9 mouse cellular contexts compared by ENCODE assay signal in the genomic region with DNA sequence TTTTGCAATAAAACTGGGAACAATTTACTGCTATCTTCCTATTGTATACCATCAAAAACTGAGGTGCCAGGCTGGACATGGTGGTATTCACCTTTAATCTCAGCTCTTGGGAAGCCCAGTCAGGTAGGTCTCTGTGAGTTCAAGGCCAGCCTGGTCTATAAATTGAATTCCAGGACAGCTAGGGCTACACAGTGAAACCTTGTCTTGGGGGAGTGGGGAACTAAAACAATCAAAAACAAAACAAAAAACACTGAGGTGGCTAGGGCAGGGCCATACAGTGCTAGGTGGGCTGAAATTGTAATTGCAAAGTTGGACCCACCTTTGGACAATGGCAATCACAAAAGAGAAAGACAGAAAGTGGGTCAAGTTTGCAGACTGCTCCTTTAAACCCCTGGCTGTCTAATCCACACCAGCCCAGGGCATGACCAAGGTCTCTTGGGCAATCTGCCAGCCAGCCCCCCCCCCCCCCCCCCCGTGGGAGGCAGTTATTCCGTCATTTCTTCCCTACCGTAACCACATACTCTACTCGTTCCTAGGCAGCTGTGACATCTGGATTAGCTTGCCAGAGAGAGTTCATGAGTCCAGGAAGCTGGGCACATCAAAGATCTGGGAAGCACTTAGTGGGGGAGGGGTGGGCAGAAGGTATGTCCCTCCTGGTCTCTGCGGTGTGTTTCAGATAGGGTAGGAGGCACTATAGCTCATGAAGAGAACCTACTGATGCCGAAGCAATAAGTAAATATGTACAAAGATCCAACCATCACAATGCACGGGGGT. TPM values are rescaled to one million over a fixed set of nuclear protein-coding genes. Genes with fewer than 3 reads are reported as not detected.
DNase-seq lines count a peak whose midpoint lies in the region; ATAC-seq and TF ChIP-seq lines count a peak whose summit lies in the region.
"Had no signal": no experiment of that assay in that cellular context is flagged by ENCODE, and none has a peak within 500 bp of the region (broad histone marks: within the 10 kb centered on the region; RNA-seq: fewer than 3 reads in every experiment).

No protein-coding gene starts in this region.

- H3K4me2 ChIP-seq in forebrain, embryonic 15.5 days (replicated peaks) = peak overlapping the region; percentile 1; the same call in 1 of the 2 replicates
- peak overlapping the region; percentile 40 for H3K4me2 ChIP-seq in kidney, embryonic 15.5 days
- no peak overlapping the region for H3K4me2 ChIP-seq in midbrain, embryonic 14.5 days (ENCODE audit: low read length)

- no peaks in the 10 kb centered on the region for H3K27me3 ChIP-seq in C2C12 (ENCODE audit: control insufficient read depth, insufficient read depth, insufficient read length)
- H3K27me3 ChIP-seq in forebrain, embryonic 15.5 days = no peaks in the 10 kb centered on the region
- H3K27me3 ChIP-seq in kidney, embryonic 15.5 days = no peaks in the 10 kb centered on the region
- no peaks in the 10 kb centered on the region for H3K27me3 ChIP-seq in midbrain, embryonic 14.5 days (ENCODE audit: control insufficient read depth, insufficient read depth, low read length)
- H3K27me3 ChIP-seq: CH12.LX had no signal

- no peak overlapping the region for H3K9ac ChIP-seq in forebrain, embryonic 15.5 days (replicated peaks)
- H3K9ac ChIP-seq in kidney, embryonic 15.5 days = no peak overlapping the region
- no peak overlapping the region for H3K9ac ChIP-seq in midbrain, embryonic 14.5 days (replicated peaks; ENCODE audit: low read length)

- H3K79me3 ChIP-seq in C2C12 (ENCODE audit: low read depth) = no peaks in the 10 kb centered on the region

- no peaks in the 10 kb centered on the region for H3K9me3 ChIP-seq in forebrain, embryonic 15.5 days
- no peaks in the 10 kb centered on the region for H3K9me3 ChIP-seq in kidney, embryonic 15.5 days (replicated peaks)
- H3K9me3 ChIP-seq in midbrain, embryonic 14.5 days (ENCODE audit: control insufficient read depth, low read length) = no peaks in the 10 kb centered on the region

- peak; percentile 49 for DNase-seq in cerebellum, adult 9-10 months
- no peak for DNase-seq in cerebellum, adult 18-20 months
- DNase-seq in midbrain, embryonic 14.5 days = peak; percentile 28
- DNase-seq in right cerebral cortex, postnatal 25 days = no peak
- DNase-seq in layer of hippocampus, postnatal 36 days = no peak

- H3K36me3 ChIP-seq in C2C12 (ENCODE audit: control insufficient read depth, insufficient read depth) = no peaks in the 10 kb centered on the region
- no peaks in the 10 kb centered on the region for H3K36me3 ChIP-seq in forebrain, embryonic 15.5 days
- no peaks in the 10 kb centered on the region for H3K36me3 ChIP-seq in kidney, embryonic 15.5 days
- H3K36me3 ChIP-seq in midbrain, embryonic 14.5 days (ENCODE audit: control insufficient read depth, insufficient read depth, low read length) = no peaks in the 10 kb centered on the region

- WGBS in forebrain, embryonic 15.5 days = 21% methylated on average over 7 of the region's 7 CpGs
- WGBS in kidney, embryonic 15.5 days = 3% methylated on average over 7 of the region's 7 CpGs
- 33% methylated on average over 7 of the region's 7 CpGs for WGBS in midbrain, embryonic 14.5 days

- peaks cover 22% of the 10 kb centered on the region for H3K4me1 ChIP-seq in forebrain, embryonic 15.5 days
- H3K4me1 ChIP-seq in kidney, embryonic 15.5 days = peaks cover 42% of the 10 kb centered on the region
- H3K4me1 ChIP-seq in midbrain, embryonic 14.5 days (ENCODE audit: control insufficient read depth, insufficient read depth, low read length) = peaks cover 5% of the 10 kb centered on the region; the same call in 1 of the 2 replicates

- ATAC-seq in forebrain, embryonic 15.5 days (replicated peaks) = peak; percentile 56; the same call in 1 of the 2 replicates
- ATAC-seq in kidney, embryonic 15.5 days (replicated peaks; ENCODE audit: low FRiP score) = peak; percentile 86
- ATAC-seq in midbrain, embryonic 14.5 days (ENCODE audit: low FRiP score, low TSS enrichment) = no peak

- no peak overlapping the region for H3ac ChIP-seq in C2C12 (ENCODE audit: control insufficient read depth, insufficient read length, low read depth)

- no peak overlapping the region for H3K4me3 ChIP-seq in C2C12 (ENCODE audit: insufficient read depth, poor library complexity, severe bottlenecking)
- H3K4me3 ChIP-seq in forebrain, embryonic 15.5 days = no peak overlapping the region
- H3K4me3 ChIP-seq in kidney, embryonic 15.5 days (replicated peaks) = 0 out of 2 replicates have a peak overlapping the region, but pooled peaks have one; percentile 2
- no peak overlapping the region for H3K4me3 ChIP-seq in midbrain, embryonic 14.5 days (replicated peaks; ENCODE audit: low read depth, low read length)

- H3K27ac ChIP-seq in forebrain, embryonic 15.5 days (replicated peaks) = peak overlapping the region; percentile 54
- H3K27ac ChIP-seq in kidney, embryonic 15.5 days = peak overlapping the region; percentile 84
- no peak overlapping the region for H3K27ac ChIP-seq in midbrain, embryonic 14.5 days (replicated peaks; ENCODE audit: low read depth, low read length)

- H3K79me2 ChIP-seq in C2C12 (ENCODE audit: control insufficient read depth, insufficient read depth) = no peaks in the 10 kb centered on the region

- no peak for TF ChIP-seq CTCF in C2C12 (IDR thresholded peaks at IDR 0.05; ENCODE audit: control insufficient read depth, insufficient read depth, insufficient read length)

TF ChIP-seq in C2C12, 6 proteins besides CTCF, POLR2A, EP300 and RAD21:
- peak; percentile 21 for TF ChIP-seq MYOD1 (IDR thresholded peaks at IDR 0.05; ENCODE audit: control insufficient read depth, insufficient read length, low read depth)
- no peak for TF ChIP-seq MYOG (IDR thresholded peaks at IDR 0.05; ENCODE audit: control insufficient read depth, extremely low read depth, insufficient read length)

RNA-seq across cellular contexts. Expression of a gene that starts 12.3 kb away (rescaled TPM):
- polyA plus RNA-seq in C2C12 (2012; fragmentation: generic; extraction: Trizol) = 24.9 TPM
- 9.1 and 10.7 TPM in 2 replicates for polyA plus RNA-seq in forebrain, embryonic 15.5 days (2015; fragmentation: Nextera tagmentation; extraction: Ambion mirVana)
- 50.2 and 58.3 TPM in 2 replicates for polyA plus RNA-seq in kidney, embryonic 15.5 days (2015; fragmentation: Nextera tagmentation; extraction: Ambion mirVana)
- polyA plus RNA-seq in midbrain, embryonic 14.5 days (2014; fragmentation: Nextera tagmentation; extraction: Ambion mirVana) = 2.0 and 5.5 TPM in 2 replicates
- 100 to 1,000 TPM; 107 to 119 TPM for total RNA-seq in layer of hippocampus, postnatal 36 days (2021)

Comparison
In these comparisons a context has a peak if more than half of its experiments do, and no peak if none do; other contexts are left out.
1. DNase-seq: peak in cerebellum, adult 9-10 months (single experiment) and midbrain, embryonic 14.5 days (single experiment); none in cerebellum, adult 18-20 months (0 of 2), right cerebral cortex, postnatal 25 days (single experiment) and layer of hippocampus, postnatal 36 days (0 of 2).